Mouse (Mus musculus) embryonic facial prominence, embryonic 11.5 days (tissue): ENCODE results near the gene Hspa8. TPM values are rescaled to one million over a fixed set of nuclear protein-coding genes. Genes with fewer than 3 reads are reported as not detected.
A peak's percentile ranks its signal among the peaks of the same experiment; 100 is the strongest.

Experiments
- ATAC-seq: fragments of 200-750 bp; cut with Nextera tagmentation; replicated peaks from 2 replicates; pipeline ENCODE4 v1.8.0; 2017; ENCODE audit warnings: low read depth; ENCODE audit not compliant: insufficient number of reproducible peaks, low FRiP score, low TSS enrichment
- DNase-seq: peaks from one replicate; pipeline ENCODE4 v3.0.0-alpha.2; 2015; ENCODE audit warnings: low spot score
- H3K27ac ChIP-seq: fragments of 300-500 bp; sonication (generic); replicated peaks from 2 replicates; pipeline ENCODE4 v1.5.1; 2014; ENCODE audit warnings: mild to moderate bottlenecking, low read depth, low read length, control low read depth
- H3K27me3 ChIP-seq: fragments of 300-500 bp; sonication (generic); 2 replicates; pipeline ENCODE4 v1.6.1; 2014; ENCODE audit warnings: mild to moderate bottlenecking, low read length, moderate library complexity, mixed read lengths; ENCODE audit not compliant: control insufficient read depth, insufficient read depth
- H3K36me3 ChIP-seq: fragments of 300-500 bp; sonication (generic); replicated peaks from 2 replicates; pipeline ENCODE4 v1.6.1; 2014; ENCODE audit warnings: low read depth, mild to moderate bottlenecking, low read length, moderate library complexity, mixed read lengths; ENCODE audit not compliant: control insufficient read depth, insufficient read depth
- H3K4me1 ChIP-seq: fragments of 300-500 bp; sonication (generic); 2 replicates; pipeline ENCODE4 v1.6.1; 2014; ENCODE audit warnings: low read length, mixed read lengths; ENCODE audit not compliant: control insufficient read depth, insufficient read depth
- H3K4me2 ChIP-seq: fragments of 300-500 bp; sonication (generic); 2 replicates; pipeline ENCODE4 v1.6.1; 2014; ENCODE audit warnings: low read depth, mild to moderate bottlenecking, control low read depth, low read length, moderate library complexity
- H3K4me3 ChIP-seq: fragments of 300-500 bp; sonication (generic); 2 replicates; pipeline ENCODE4 v1.5.1; 2014; ENCODE audit warnings: low read depth, low read length, control low read depth
- H3K9ac ChIP-seq: fragments of 300-500 bp; sonication (generic); replicated peaks from 2 replicates; pipeline ENCODE4 v1.6.1; 2014; ENCODE audit warnings: mild to moderate bottlenecking, control low read depth, low read length
- H3K9me3 ChIP-seq: fragments of 300-500 bp; sonication (generic); replicated peaks from 2 replicates; pipeline ENCODE4 v1.6.1; 2016; ENCODE audit warnings: mild to moderate bottlenecking, low read length, inconsistent platforms, mixed read lengths; ENCODE audit not compliant: control insufficient read depth
- WGBS: fragments of 180-500 bp; shearing (Covaris S2); extraction: QIAGEN DNeasy Blood & Tissue Kit; methylation state at CpG from one replicate; pipeline ENCODE4 v1.1.7; 2014; 5-methylcytosine and 5-hydroxymethylcytosine counted together
- polyA plus RNA-seq: library from polyadenylated mRNA; unstranded; fragments of >200 nt; fragmentation: Nextera tagmentation; extraction: Ambion mirVana; gene quantifications from 2 replicates; pipeline ENCODE4 v1.2.1, GENCODE M21; 2014

Gene Hspa8
- polyA plus RNA-seq, 1 experiment from 2014 or later: 4,203 TPM

DNA sequence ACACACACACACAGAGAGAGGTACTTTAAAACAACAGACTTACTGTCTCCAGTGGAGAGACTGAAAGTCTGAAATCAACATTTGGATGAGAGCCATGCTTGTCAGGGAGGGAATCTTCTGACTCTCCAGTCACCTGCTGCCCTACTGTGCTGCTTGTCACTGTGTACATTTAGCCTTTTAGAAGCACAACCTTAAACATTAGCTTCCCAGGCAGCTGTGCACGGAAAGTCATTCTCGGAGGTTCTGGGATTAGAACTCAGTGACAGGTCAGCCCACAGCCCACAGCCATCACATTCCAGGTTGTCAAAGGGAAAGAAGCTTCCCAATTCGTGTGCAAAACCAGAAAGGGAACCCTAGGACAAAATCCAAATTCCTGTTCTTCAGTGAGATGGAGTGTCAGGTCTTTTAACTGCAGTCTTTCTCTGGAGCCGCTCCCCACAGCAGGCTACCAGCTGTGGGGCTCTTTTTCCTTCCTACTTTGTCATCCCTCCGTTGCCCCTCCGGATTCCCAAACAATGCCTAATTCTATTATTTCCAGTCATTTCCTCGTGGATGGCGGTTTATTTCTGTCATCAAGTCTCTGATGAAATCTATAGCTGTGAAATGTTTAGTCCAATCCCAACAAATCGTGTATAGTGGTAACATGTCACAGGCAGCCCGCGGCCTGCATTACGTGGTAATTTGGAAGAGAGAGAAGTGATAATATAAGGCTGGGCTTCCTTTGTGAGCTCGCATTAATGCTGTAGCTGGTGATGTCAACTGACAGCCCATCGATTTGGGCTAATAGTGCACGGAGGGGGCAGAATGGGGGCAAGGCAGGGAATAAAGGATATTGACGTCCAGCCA is 7.5 kb downstream of the Hspa8 start:
- peaks cover 6% of the 10 kb centered on the region for H3K36me3 ChIP-seq
- no peak for DNase-seq
- 41% methylated on average over 16 of the region's 16 CpGs for WGBS
- 0 out of 2 replicates have a peak overlapping the region, but pooled peaks have one; percentile 8 for H3K27ac ChIP-seq
- no peak overlapping the region for H3K9ac ChIP-seq
- no peaks in the 10 kb centered on the region for H3K4me1 ChIP-seq
- no peak for ATAC-seq
- no peaks in the 10 kb centered on the region for H3K27me3 ChIP-seq
- H3K9me3 ChIP-seq: no peaks in the 10 kb centered on the region
- H3K4me2 ChIP-seq: no peak overlapping the region
- no peak overlapping the region for H3K4me3 ChIP-seq

DNA sequence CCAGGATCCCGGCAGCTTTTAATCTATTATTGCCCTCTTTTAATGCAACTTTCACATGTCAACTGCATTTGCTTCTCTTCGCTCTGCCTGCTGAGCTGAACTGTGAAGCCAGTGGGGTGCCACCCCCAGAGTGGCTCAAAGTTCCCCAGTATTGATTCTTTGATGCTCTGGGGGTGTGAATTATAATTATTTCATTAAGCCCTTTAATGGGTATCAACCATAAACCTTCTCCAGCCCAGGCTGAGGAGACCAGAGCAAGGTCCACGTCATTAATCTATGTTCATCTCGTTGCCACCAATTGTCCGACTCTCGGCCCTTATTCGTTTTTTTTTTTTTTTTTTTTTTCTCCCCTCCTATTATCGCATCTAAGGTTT is 8.1 kb downstream of the Hspa8 start:
- Histone ChIP-seq H3K4me1 (no peaks in the 10 kb centered on the region), H3K27ac (no peak overlapping the region), H3K36me3 (peaks cover 6% of the 10 kb centered on the region), H3K9me3 (no peaks in the 10 kb centered on the region), H3K4me3 (no peak overlapping the region), H3K27me3 (no peaks in the 10 kb centered on the region), H3K9ac (no peak overlapping the region), H3K4me2 (no peak overlapping the region)
- DNase-seq (no peak), ATAC-seq (no peak)
- WGBS: 70% methylated on average over 8 of the region's 8 CpGs

DNA sequence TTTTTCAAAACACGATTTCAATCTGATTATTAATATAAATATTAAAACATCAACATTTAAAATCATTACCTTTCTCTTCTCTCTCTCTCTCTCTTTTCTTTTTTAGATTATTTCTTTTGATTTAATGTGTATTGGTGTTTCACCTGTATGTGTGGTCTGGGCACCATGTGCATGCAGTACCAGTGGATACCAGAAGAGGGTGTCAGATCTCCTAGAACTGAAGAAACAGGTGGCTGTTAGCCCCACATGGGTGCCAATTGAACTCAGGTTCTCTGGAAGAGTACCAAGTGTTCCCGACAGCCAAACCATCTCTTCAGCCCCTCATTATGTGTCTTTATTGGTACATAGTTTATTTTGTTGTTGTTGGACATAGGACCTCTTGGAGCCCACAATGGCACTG is 11.1 kb downstream of the Hspa8 start:
- ATAC-seq (no peak), DNase-seq (no peak)
- no peak overlapping the region for H3K4me3 ChIP-seq
- H3K9me3 ChIP-seq: no peaks in the 10 kb centered on the region
- no peak overlapping the region for H3K27ac ChIP-seq
- H3K27me3 ChIP-seq: no peaks in the 10 kb centered on the region
- no peaks in the 10 kb centered on the region for H3K4me1 ChIP-seq
- H3K36me3 ChIP-seq: no peaks in the 10 kb centered on the region
- WGBS: 46% methylated on average over 2 of the region's 2 CpGs
- H3K4me2 ChIP-seq: no peak overlapping the region
- no peak overlapping the region for H3K9ac ChIP-seq

DNA sequence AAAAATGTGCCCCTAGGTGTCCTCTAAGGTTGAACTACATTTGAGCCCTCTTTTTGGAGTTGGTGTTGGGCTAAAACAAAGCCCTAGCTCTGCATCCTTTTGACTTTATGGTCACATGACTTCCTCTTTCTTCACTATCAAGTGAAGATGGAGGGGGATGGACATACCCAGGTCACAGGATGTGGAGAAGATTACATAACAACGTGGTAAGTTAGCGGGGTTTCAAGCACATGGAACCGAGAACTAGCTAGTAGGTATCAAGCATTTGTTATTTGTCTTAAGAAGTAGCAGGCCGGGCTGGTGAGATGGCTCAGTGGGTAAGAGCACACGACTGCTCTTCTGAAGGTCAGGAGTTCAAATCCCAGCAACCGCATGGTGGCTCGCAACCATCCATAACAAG is 13.3 kb downstream of the Hspa8 start:
- H3K9ac ChIP-seq: no peak overlapping the region
- DNase-seq (no peak), ATAC-seq (no peak)
- no peak overlapping the region for H3K4me2 ChIP-seq
- 88% methylated on average over 7 of the region's 7 CpGs for WGBS
- no peaks in the 10 kb centered on the region for H3K9me3 ChIP-seq
- no peaks in the 10 kb centered on the region for H3K4me1 ChIP-seq
- no peak overlapping the region for H3K4me3 ChIP-seq
- no peaks in the 10 kb centered on the region for H3K27me3 ChIP-seq
- no peak overlapping the region for H3K27ac ChIP-seq
- no peaks in the 10 kb centered on the region for H3K36me3 ChIP-seq

DNA sequence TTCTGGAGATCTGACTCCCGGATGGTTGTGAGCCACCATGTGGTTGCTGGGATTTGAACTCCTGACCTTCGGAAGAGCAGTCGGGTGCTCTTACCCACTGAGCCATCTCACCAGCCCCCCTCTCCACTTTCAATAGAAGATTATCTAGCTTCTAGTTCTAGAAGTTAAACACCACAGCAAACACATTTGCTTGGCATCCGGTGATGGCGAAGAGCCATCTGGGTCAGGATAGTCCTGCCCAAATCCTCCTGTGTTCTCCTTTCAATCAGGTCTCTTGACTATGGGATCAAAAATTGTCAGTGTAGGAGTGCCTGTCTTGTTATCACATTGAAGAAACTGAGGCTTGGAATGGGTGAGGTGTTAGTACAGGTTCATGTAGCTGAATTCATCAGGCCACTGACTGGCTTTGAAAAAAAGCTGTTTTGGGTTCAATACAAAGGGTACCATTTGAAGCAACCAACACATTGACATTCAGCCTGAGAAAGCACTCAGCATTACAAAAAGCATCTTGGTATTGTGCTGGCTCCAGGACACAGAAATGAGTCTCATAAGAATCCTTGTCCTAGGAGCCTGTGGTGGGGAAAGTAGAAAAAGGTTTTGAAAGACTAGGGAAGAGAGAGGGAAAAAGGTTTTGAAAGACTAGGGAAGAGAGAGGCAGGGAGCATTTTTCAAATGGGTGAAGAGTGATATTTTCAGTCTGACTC is 16.7 kb downstream of the Hspa8 start:
- no peak overlapping the region for H3K9ac ChIP-seq
- ATAC-seq (no peak), DNase-seq (no peak)
- H3K9me3 ChIP-seq: no peaks in the 10 kb centered on the region
- no peaks in the 10 kb centered on the region for H3K27me3 ChIP-seq
- WGBS: 84% methylated on average over 5 of the region's 5 CpGs
- H3K27ac ChIP-seq: no peak overlapping the region
- H3K4me1 ChIP-seq: no peaks in the 10 kb centered on the region
- H3K4me2 ChIP-seq: no peak overlapping the region
- no peak overlapping the region for H3K4me3 ChIP-seq
- no peaks in the 10 kb centered on the region for H3K36me3 ChIP-seq

DNA sequence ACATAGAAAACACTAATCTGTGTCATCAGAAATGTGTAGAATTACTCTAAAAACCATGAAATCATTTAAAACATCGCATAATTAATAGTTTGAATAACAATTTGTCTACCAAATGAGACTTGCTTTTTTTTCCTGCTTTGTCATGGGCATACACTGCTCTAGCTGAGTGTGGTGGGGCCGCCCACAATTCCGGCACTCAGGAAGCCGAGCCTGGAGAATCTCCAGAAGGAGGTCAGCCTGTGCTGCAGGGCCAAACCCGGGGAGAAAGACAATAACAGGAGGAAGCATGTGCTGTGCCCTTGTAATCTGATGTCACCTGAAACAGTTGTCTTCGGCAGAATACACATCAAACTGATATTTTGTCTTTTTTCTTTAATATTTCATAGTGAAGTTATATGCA is 24.8 kb downstream of the Hspa8 start:
- no peaks in the 10 kb centered on the region for H3K9me3 ChIP-seq
- H3K9ac ChIP-seq: no peak overlapping the region
- no peak overlapping the region for H3K4me2 ChIP-seq
- no peak overlapping the region for H3K4me3 ChIP-seq
- no peaks in the 10 kb centered on the region for H3K27me3 ChIP-seq
- H3K4me1 ChIP-seq: no peaks in the 10 kb centered on the region
- no peaks in the 10 kb centered on the region for H3K36me3 ChIP-seq
- WGBS: 44% methylated on average over 6 of the region's 6 CpGs
- H3K27ac ChIP-seq: no peak overlapping the region
- ATAC-seq: no peak
- DNase-seq: peak; percentile 7

DNA sequence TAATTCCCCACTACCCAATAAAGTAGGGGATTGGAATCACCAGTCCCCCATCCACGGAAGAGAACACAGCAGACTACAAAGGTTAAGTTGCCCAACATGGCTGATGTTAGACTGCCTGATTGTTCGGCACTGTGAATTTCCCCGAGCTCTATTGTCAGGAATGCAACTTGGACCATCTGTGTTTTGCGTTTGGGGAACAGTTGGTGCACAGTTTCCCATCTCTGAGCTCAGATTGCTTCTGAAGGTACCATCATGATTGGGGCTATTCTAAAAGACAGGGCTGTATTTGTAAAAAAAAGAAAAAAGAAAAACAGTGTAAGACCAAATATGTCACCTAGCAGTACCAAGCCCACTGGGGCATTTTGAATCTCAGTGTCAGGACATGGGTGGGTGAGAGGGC is 26.6 kb downstream of the Hspa8 start:
- H3K4me3 ChIP-seq: no peak overlapping the region
- H3K36me3 ChIP-seq: no peaks in the 10 kb centered on the region
- no peaks in the 10 kb centered on the region for H3K27me3 ChIP-seq
- H3K4me1 ChIP-seq: no peaks in the 10 kb centered on the region
- ATAC-seq (no peak), DNase-seq (no peak)
- no peaks in the 10 kb centered on the region for H3K9me3 ChIP-seq
- no peak overlapping the region for H3K9ac ChIP-seq
- no peak overlapping the region for H3K4me2 ChIP-seq
- WGBS: 76% methylated on average over 4 of the region's 4 CpGs
- H3K27ac ChIP-seq: no peak overlapping the region

DNA sequence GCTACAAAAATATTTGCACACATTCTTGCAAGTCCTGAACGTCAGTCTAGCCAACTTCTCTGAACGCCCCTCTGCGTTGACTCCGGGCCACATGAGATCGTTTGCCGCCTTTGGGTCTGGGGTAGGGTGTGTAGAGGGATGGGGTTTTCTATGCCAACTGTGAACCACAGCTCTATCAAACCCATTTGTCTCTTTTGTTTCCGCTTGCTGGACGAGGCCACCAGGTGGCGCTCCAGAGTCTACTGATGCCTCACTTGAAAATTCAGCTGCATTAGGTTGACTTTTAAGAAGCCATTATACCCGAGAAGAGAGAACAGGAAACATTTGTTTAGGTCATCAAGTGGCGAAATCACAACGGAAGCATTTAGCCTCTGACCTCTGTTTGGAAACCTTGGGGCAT is 33.8 kb downstream of the Hspa8 start:
- Histone ChIP-seq H3K9me3 (no peaks in the 10 kb centered on the region), H3K4me2 (no peak overlapping the region), H3K4me3 (no peak overlapping the region), H3K27me3 (no peaks in the 10 kb centered on the region), H3K36me3 (no peaks in the 10 kb centered on the region), H3K4me1 (no peaks in the 10 kb centered on the region), H3K9ac (no peak overlapping the region), H3K27ac (no peak overlapping the region)
- WGBS: 9% methylated on average over 12 of the region's 12 CpGs
- ATAC-seq (no peak), DNase-seq (peak; percentile 92)
